Mouse (Mus musculus) heart, postnatal 0 days (tissue): ENCODE data around the gene Atxn7l1. TPM values are rescaled to one million over a fixed set of nuclear protein-coding genes. Genes with fewer than 3 reads are reported as not detected.

Source experiments
- ATAC-seq: fragments of 200-750 bp; cut with Nextera tagmentation; 2 replicates; pipeline ENCODE4 v1.8.0; 2017; ENCODE audit warnings: low read depth, moderate number of reproducible peaks, moderate library complexity; ENCODE audit not compliant: insufficient read depth
- DNase-seq: peaks from one replicate; pipeline ENCODE4 v3.0.0-alpha.2; 2016; ENCODE audit warnings: low spot score
- H3K27ac ChIP-seq: fragments of 300-500 bp; sonication (generic); 2 replicates; pipeline ENCODE4 v1.5.1; 2014; ENCODE audit warnings: low read depth, mild to moderate bottlenecking
- H3K27me3 ChIP-seq: fragments of 300-500 bp; sonication (generic); 2 replicates; pipeline ENCODE4 v1.6.1; 2014; ENCODE audit warnings: low read length, mixed read lengths; ENCODE audit not compliant: control insufficient read depth, insufficient read depth
- H3K36me3 ChIP-seq: fragments of 300-500 bp; sonication (generic); replicated peaks from 2 replicates; pipeline ENCODE4 v1.6.1; 2014; ENCODE audit warnings: low read length, mixed read lengths; ENCODE audit not compliant: control insufficient read depth, insufficient read depth
- H3K4me1 ChIP-seq: fragments of 300-500 bp; sonication (generic); 2 replicates; pipeline ENCODE4 v1.6.1; 2014; ENCODE audit warnings: antibody characterized with exemption; ENCODE audit not compliant: control insufficient read depth, insufficient read depth
- H3K4me2 ChIP-seq: fragments of 300-500 bp; sonication (generic); 2 replicates; pipeline ENCODE4 v1.6.1; 2014; ENCODE audit warnings: low read depth, mild to moderate bottlenecking, low read length, moderate library complexity
- H3K4me3 ChIP-seq: fragments of 300-500 bp; sonication (generic); 2 replicates; pipeline ENCODE4 v1.5.1; 2014; ENCODE audit warnings: low read depth, low read length
- H3K9ac ChIP-seq: fragments of 300-500 bp; sonication (generic); replicated peaks from 2 replicates; pipeline ENCODE4 v1.6.1; 2014; ENCODE audit warnings: low read depth, low read length, mixed read lengths
- H3K9me3 ChIP-seq: fragments of 300-500 bp; sonication (generic); replicated peaks from 2 replicates; pipeline ENCODE4 v1.6.1; 2016; ENCODE audit warnings: low read length; ENCODE audit not compliant: control insufficient read depth
- CTCF ChIP-seq: IDR thresholded peaks from 2 replicates; pipeline ENCODE4 v1.5.1; 2016; ENCODE audit warnings: antibody characterized with exemption, control low read depth, low read depth
- EP300 ChIP-seq: IDR thresholded peaks from 2 replicates; pipeline ENCODE4 v1.6.1; 2016; ENCODE audit warnings: antibody characterized with exemption, low read depth
- WGBS: fragments of 180-500 bp; shearing (Covaris S2); extraction: QIAGEN DNeasy Blood & Tissue Kit; methylation state at CpG from one replicate; pipeline ENCODE4 v1.1.7; 2014; 5-methylcytosine and 5-hydroxymethylcytosine counted together
- polyA plus RNA-seq: library from polyadenylated mRNA; unstranded; fragments of >200 nt; fragmentation: Nextera tagmentation; extraction: Ambion mirVana; gene quantifications from 2 replicates; pipeline ENCODE4 v1.2.1, GENCODE M21; 2015
- total RNA-seq: library from RNA; depleted of rRNA; stranded (reverse); fragments of >200 nt; gene quantifications from 2 replicates; pipeline ENCODE4 v1.2.3, GENCODE M21; 2014; ENCODE audit warnings: low replicate concordance

Gene Atxn7l1
- total and polyA plus RNA-seq, 2 experiments from 2014 or later: 4.5 to 11.1 TPM

DNA sequence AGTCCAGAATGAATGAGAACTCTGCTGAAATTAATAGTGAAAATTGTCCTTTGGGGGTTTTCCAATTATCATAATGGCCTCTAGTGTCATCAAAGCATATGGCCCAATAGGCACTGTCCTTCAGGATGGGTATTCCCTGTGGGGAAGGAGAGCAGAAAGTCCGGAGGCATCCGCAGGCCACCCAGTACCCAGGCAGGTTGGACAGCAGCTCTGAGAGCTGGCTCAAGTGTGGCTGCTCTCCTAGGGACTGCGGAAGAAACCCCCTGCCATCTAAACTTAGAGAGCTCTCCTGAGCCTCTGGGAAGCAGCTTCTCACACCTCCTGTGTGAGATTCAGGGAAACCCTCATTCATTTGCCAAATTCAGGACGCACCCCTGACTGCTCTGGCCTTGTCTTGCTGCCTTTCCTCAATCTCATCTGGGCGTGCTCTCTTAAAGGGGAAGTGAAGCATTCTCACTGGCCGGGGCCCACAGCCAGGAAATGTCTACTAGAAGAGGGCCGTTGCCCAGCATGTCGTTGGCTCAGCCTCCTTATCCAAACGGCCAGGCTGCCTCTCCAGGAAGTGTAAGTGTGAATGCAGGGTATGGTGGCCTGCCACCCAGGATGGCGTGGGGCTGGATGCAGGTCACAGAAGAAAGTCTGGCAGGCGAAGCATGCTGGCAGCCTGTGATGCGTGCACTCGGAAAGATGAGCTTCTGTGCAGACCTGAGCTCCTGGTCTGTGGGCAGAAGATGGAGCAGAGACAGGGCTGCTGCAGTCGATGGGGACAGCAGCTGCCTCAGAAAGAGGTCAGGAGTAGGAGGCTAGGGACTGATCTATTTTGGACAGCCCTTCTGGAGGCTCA is 166.6 kb downstream of the Atxn7l1 start:
- H3K4me3 ChIP-seq: peak overlapping the region; percentile 33
- peak overlapping the region; percentile 15; the same call in 1 of the 2 replicates for H3K27ac ChIP-seq
- H3K4me1 ChIP-seq: peaks cover 29% of the 10 kb centered on the region
- H3K9me3 ChIP-seq: no peaks in the 10 kb centered on the region
- H3K36me3 ChIP-seq: no peaks in the 10 kb centered on the region
- DNase-seq (peak; percentile 67), ATAC-seq (peak; percentile 82)
- H3K27me3 ChIP-seq: no peaks in the 10 kb centered on the region
- H3K4me2 ChIP-seq: peak overlapping the region; percentile 55
- H3K9ac ChIP-seq: peak overlapping the region; percentile 0; the same call in 1 of the 2 replicates
- no peak for TF ChIP-seq EP300
- TF ChIP-seq CTCF: no peak
- 7% methylated on average over 14 of the region's 14 CpGs for WGBS

DNA sequence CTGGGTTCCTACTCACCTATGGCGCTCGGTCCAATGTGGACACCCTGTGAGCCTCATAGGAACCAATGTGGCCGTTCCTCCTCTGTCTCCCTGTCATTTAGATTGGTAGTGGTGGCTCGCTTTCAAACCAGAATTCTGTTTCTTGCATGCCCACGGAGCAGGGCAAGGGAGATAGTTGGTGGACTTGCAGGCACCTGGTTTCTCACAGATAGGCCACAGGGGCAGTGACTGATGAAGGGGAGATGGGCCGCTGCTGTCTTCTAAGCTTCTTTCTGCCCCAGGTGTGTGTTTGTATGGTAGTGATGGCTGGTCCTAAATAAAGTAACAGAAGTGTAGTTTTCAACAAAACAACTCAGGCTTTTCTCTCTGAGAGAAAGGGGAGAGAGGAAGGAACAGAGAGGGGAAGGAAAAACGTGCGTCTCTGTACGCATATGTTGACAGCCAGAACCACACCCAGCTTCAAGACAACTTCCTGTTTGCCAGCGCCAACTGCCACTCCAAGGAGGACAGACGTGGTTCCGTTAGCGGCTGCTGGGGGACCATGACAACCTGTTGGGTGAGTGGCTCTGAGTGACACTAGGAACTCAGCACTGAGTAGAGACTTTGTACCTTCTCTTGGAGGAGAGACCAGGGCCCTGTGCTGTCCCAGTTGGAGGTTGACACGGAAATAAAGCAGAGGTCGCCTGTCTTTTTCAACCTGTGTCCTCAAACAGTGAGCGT is 167.6 kb downstream of the Atxn7l1 start:
- ATAC-seq (no peak), DNase-seq (no peak)
- no peak overlapping the region; the same call in 1 of the 2 replicates for H3K9ac ChIP-seq
- H3K27me3 ChIP-seq: no peaks in the 10 kb centered on the region
- peaks cover 29% of the 10 kb centered on the region for H3K4me1 ChIP-seq
- H3K4me2 ChIP-seq: peak overlapping the region; percentile 55
- TF ChIP-seq EP300 (no peak), CTCF (no peak)
- H3K27ac ChIP-seq: peak overlapping the region; percentile 47; the same call in 1 of the 2 replicates
- no peaks in the 10 kb centered on the region for H3K9me3 ChIP-seq
- H3K36me3 ChIP-seq: no peaks in the 10 kb centered on the region
- H3K4me3 ChIP-seq: peak overlapping the region; percentile 33; the same call in 1 of the 2 replicates
- 65% methylated on average over 16 of the region's 16 CpGs for WGBS

DNA sequence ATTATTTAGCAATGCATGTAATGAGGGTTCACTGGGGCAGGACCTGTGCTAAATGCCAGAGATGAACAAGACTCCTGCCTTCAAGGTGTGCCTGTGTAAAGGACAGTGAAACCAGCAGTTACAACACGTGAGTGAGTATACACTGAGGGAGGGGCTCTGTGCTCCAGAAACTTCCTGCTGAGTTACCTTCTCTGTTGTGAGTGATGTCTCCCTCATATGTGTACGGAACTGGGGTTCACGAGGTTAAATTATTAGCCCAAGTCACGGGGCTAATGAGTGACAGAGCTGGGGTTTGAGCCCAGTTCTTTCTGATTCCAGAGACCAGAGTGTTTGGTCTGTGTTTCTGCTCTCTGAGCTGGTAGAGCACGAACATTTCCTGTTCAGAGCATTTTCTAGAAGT is 168.3 kb downstream of the Atxn7l1 start:
- 72% methylated on average over 5 of the region's 5 CpGs for WGBS
- no peaks in the 10 kb centered on the region for H3K9me3 ChIP-seq
- H3K36me3 ChIP-seq: no peaks in the 10 kb centered on the region
- ATAC-seq (no peak), DNase-seq (no peak)
- peak overlapping the region; percentile 55; the same call in 1 of the 2 replicates for H3K4me2 ChIP-seq
- H3K27ac ChIP-seq: no peak overlapping the region; the same call in 1 of the 2 replicates
- H3K9ac ChIP-seq: no peak overlapping the region
- no peak for TF ChIP-seq CTCF
- TF ChIP-seq EP300: no peak
- peaks cover 29% of the 10 kb centered on the region for H3K4me1 ChIP-seq
- H3K4me3 ChIP-seq: no peak overlapping the region
- H3K27me3 ChIP-seq: no peaks in the 10 kb centered on the region

DNA sequence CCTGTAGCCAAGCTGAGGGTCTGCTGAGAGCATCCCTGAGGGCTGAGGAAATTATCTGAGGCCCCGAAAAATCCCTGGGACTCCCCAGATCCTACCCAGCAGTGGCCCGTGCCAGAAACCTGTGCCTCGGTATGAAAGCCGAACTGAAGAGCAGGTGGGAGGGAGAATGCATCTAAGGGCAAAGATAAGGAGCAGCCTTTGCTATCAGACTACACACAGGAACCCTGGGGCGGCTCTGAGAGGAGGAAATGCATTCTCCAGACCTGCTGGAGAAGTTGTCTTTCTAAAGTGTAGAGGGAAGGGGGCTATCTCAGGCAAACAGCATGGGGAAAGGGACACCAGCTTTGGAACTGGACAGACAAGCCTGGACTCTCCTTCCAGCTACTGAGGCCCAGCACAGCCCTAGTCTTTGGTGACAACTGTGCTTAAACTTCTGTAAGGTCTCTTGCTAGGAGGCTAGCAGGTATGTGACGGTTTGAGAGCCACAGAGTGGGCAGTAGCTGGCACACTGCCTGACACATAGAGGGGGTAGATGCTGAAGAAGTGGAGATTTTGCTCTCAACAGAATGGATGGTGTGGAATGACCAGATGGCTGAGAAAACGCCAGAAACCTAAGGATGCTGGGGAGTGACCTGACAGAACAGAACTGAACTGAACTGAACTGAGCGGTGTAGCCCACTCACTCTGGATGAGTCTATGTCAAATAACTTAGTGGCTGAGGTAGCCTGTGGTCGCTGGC is 170.5 kb downstream of the Atxn7l1 start:
- DNase-seq: no peak
- no peak overlapping the region for H3K4me3 ChIP-seq
- H3K9me3 ChIP-seq: no peaks in the 10 kb centered on the region
- no peak overlapping the region for H3K4me2 ChIP-seq
- H3K36me3 ChIP-seq: no peaks in the 10 kb centered on the region
- WGBS: 61% methylated on average over 9 of the region's 9 CpGs
- H3K4me1 ChIP-seq: peaks cover 13% of the 10 kb centered on the region; the same call in 1 of the 2 replicates
- no peak overlapping the region for H3K9ac ChIP-seq
- no peak for TF ChIP-seq EP300
- no peak for TF ChIP-seq CTCF
- H3K27ac ChIP-seq: no peak overlapping the region
- no peak for ATAC-seq
- no peaks in the 10 kb centered on the region for H3K27me3 ChIP-seq

DNA sequence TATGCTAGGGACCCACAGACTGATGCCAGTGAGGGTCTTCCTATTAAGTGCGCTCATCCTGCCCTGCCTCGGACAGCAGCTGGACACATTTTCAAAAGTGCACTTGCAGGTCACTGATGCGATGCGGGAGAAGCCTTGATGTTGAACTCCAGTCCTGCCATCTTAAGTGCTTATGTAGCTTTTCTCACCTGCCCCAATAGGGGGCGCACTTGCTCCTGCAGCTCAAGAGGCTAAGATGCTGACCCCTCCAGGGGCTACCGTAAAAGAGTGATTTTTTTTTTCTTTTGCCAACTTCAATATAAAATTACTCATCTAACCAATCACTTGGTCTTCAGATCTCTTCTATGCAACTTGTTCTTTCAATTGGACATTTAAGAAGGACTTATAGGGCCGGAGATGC is 175.1 kb downstream of the Atxn7l1 start:
- Histone ChIP-seq H3K4me2 (no peak overlapping the region), H3K27me3 (no peaks in the 10 kb centered on the region), H3K27ac (no peak overlapping the region), H3K9ac (no peak overlapping the region), H3K9me3 (no peaks in the 10 kb centered on the region), H3K36me3 (no peaks in the 10 kb centered on the region; the same call in 1 of the 2 replicates), H3K4me3 (no peak overlapping the region), H3K4me1 (no peaks in the 10 kb centered on the region)
- ATAC-seq: no peak
- no peak for DNase-seq
- TF ChIP-seq CTCF: no peak
- no peak for TF ChIP-seq EP300
- 71% methylated on average over 7 of the region's 7 CpGs for WGBS
